Mouse (Mus musculus) spleen, adult 2 months (tissue): ENCODE measurements at regions not wholly inside any gene's neighbourhood (a gene's known extent, or its start where the extent isn't known, plus 50 kb on each side); places are given as distances from the start of the nearest gene placed in this dataset.

Source experiments
- DNase-seq, 2 experiments: peaks; one replicate each; pipeline versions ENCODE4 v3.0.0 to v3.0.0-alpha.2; 2012 to 2021; ENCODE audit warnings: low spot score in 2 of 2, low read depth in 1 of 2
- H3K27ac ChIP-seq: fragments of 200-500 bp; 2 replicates; pipeline ENCODE4 v1.5.1; 2012; ENCODE audit warnings: low read length, inconsistent platforms; ENCODE audit not compliant: insufficient read depth
- H3K27me3 ChIP-seq: fragments of 200-500 bp; 2 replicates; pipeline ENCODE4 v1.6.1; 2012; ENCODE audit warnings: mild to moderate bottlenecking, moderate library complexity, low read length, inconsistent platforms; ENCODE audit not compliant: control insufficient read depth, insufficient read depth
- H3K36me3 ChIP-seq: fragments of 200-500 bp; 2 replicates; pipeline ENCODE4 v1.6.1; 2012; ENCODE audit warnings: mild to moderate bottlenecking, low read length, inconsistent platforms; ENCODE audit not compliant: control insufficient read depth, insufficient read depth
- H3K4me1 ChIP-seq: fragments of 200-500 bp; 2 replicates; pipeline ENCODE4 v1.6.1; 2011; ENCODE audit warnings: inconsistent platforms; ENCODE audit not compliant: control insufficient read depth, insufficient read depth, insufficient read length
- H3K4me3 ChIP-seq: fragments of 200-500 bp; 2 replicates; pipeline ENCODE4 v1.5.1; 2011; ENCODE audit warnings: mild to moderate bottlenecking, inconsistent platforms; ENCODE audit not compliant: insufficient read depth, insufficient read length; ENCODE audit errors: extremely low read depth
- CTCF ChIP-seq: fragments of 200-500 bp; IDR thresholded peaks from 2 replicates; pipeline ENCODE4 v1.5.1; 2011; ENCODE audit warnings: mild to moderate bottlenecking, inconsistent platforms; ENCODE audit not compliant: insufficient read depth, insufficient read length, insufficient replicate concordance; ENCODE audit errors: extremely low read depth
- POLR2A ChIP-seq: fragments of 200-500 bp; IDR thresholded peaks from 2 replicates; pipeline ENCODE4 v1.6.1; 2011; ENCODE audit warnings: low read depth, low read length, inconsistent platforms
- WGBS: fragments of 180-500 bp; shearing (Covaris S2); methylation state at CpG from one replicate; pipeline ENCODE4 v1.1.7; 2018; 5-methylcytosine and 5-hydroxymethylcytosine counted together

DNA sequence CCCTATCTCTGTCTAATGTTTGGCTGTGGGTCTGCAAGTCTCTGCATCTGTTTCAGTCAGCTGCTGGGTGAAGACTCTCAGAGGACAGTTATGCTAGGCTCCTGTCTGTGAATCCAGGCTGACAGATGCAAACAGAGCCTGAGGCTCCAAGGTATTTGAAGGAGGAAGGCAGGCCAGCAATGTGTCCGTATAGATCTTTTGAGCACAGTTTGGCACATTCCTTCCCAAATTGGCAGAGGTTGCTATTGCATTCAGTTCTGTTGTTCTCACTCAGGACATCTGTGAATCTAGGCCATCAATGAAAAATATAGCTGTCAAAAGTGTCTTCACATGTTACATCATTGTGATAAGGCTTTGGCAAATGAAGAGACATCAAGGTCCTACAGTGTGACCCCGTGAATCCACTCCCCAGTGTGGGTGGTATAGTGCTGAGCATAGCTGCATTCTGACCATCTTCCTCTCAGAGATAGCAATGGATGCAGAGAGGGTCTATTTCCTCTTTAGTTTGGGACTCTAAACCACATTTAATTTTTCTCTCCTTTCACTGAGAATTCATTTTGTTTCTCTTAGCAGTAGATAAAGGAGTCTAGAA is 99.9 kb downstream of the Adamts1 start:
- 83% methylated on average over 2 of the region's 2 CpGs for WGBS
- Histone ChIP-seq H3K27me3 (no peaks in the 10 kb centered on the region), H3K27ac (no peak overlapping the region), H3K4me3 (no peak overlapping the region), H3K4me1 (no peaks in the 10 kb centered on the region), H3K36me3 (no peaks in the 10 kb centered on the region)
- DNase-seq: no peak
- no peak for TF ChIP-seq CTCF
- TF ChIP-seq POLR2A: no peak

DNA sequence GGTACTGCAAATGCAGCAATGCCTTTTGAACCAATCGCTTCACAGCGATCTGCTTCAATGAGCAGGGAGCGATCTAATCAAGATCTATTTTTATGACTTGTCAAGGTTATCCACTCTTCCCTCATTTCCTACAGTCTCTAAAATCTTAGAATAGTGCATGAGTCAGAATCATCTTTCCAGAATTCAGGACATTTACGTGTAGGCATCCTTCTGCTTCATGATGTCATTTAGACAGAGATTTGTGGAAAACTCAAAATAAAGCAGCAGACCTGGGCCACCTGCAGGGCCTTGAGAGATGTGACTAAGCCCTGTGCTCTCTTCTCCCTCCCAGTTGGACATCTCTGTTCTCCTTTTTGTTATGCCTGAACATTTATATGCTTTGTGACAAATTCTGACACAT is 103.6 kb downstream of the Adamts1 start:
- DNase-seq: no peak
- Histone ChIP-seq H3K27me3 (no peaks in the 10 kb centered on the region), H3K4me1 (no peaks in the 10 kb centered on the region), H3K4me3 (no peak overlapping the region), H3K36me3 (no peaks in the 10 kb centered on the region), H3K27ac (no peak overlapping the region)
- 82% methylated on average over 4 of the region's 4 CpGs for WGBS
- TF ChIP-seq CTCF (no peak), POLR2A (no peak)

GRCm38 (mm10) chr16:85682721-85683120 is 120.2 kb downstream of the Adamts1 start:
- Histone ChIP-seq H3K27ac (no peak overlapping the region), H3K36me3 (no peaks in the 10 kb centered on the region), H3K4me1 (no peaks in the 10 kb centered on the region), H3K4me3 (no peak overlapping the region), H3K27me3 (no peaks in the 10 kb centered on the region)
- no peak for DNase-seq
- TF ChIP-seq CTCF: no peak
- no peak for TF ChIP-seq POLR2A
- WGBS: 71% methylated on average over 2 of the region's 2 CpGs

- H3K27ac ChIP-seq: no peak overlapping the region
- TF ChIP-seq POLR2A (no peak), CTCF (no peak)
- DNase-seq: no peak
- H3K4me1 ChIP-seq: no peaks in the 10 kb centered on the region
- no peaks in the 10 kb centered on the region for H3K27me3 ChIP-seq
- H3K36me3 ChIP-seq: no peaks in the 10 kb centered on the region
- WGBS: 68% methylated on average over 6 of the region's 6 CpGs
- no peak overlapping the region for H3K4me3 ChIP-seq
These were observed 122.6 kb downstream of the Adamts1 start for GRCm38 (mm10) chr16:85680351-85680750.

DNA sequence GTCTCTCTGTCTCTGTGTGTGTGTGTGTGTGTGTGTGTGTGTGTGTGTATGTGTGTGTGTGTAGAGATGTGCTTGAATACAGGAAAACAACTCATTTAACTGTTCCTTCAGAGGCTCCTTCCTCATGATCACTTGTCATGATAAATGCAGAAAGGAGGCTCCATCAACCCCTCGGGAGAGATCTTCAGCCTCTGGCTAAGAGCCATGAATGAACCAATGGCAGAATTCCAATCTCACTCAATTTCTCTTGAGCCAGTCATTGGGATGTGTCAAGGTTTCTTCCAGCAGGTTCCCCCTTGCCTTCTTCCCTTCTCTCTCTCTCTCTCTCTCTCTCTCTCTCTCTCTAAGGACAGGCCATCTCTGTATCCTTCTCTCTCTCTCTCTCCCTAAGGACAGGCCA is 124.1 kb downstream of the Adamts1 start:
- Histone ChIP-seq H3K27me3 (no peaks in the 10 kb centered on the region), H3K27ac (no peak overlapping the region), H3K4me3 (no peak overlapping the region), H3K36me3 (no peaks in the 10 kb centered on the region), H3K4me1 (no peaks in the 10 kb centered on the region)
- DNase-seq: no peak
- 83% methylated on average over 1 of the region's 1 CpGs for WGBS
- TF ChIP-seq CTCF: no peak
- no peak for TF ChIP-seq POLR2A

- no peaks in the 10 kb centered on the region for H3K36me3 ChIP-seq
- DNase-seq: peak in 1 of 2 experiments; percentile 1
- no peaks in the 10 kb centered on the region for H3K27me3 ChIP-seq
- H3K4me3 ChIP-seq: no peak overlapping the region
- no peaks in the 10 kb centered on the region for H3K4me1 ChIP-seq
- no peak for TF ChIP-seq CTCF
- no peak for TF ChIP-seq POLR2A
- H3K27ac ChIP-seq: no peak overlapping the region
These were observed 124.7 kb downstream of the Adamts1 start for GRCm38 (mm10) chr16:85678228-85678627.

DNA sequence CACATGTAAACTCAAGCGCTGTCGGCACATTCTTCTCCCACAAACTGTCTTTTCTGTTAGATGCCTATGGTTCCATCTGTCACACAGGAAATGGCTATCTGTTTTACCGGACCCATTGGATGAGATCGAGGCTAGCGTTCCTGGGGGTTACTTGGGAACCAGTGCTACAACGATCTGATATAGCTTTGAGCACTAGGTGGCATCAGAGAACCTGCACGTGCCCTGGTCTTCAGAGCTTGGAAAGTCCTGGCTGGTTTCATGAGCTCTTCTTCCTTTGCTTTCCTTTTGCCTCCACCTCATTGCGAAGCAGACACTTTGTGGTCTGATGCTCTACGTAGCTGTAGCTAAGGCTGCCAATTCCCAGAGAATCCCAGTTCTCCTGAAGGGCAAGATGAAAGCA is 123.8 kb upstream of the Cyyr1 start:
- H3K4me1 ChIP-seq: no peaks in the 10 kb centered on the region
- no peaks in the 10 kb centered on the region for H3K36me3 ChIP-seq
- no peak for DNase-seq
- H3K4me3 ChIP-seq: no peak overlapping the region
- no peak overlapping the region for H3K27ac ChIP-seq
- WGBS: 27% methylated on average over 9 of the region's 9 CpGs
- TF ChIP-seq CTCF (no peak), POLR2A (no peak)
- no peaks in the 10 kb centered on the region for H3K27me3 ChIP-seq
